Mouse (Mus musculus): ENCODE results near the gene Gm36864.

DNA sequence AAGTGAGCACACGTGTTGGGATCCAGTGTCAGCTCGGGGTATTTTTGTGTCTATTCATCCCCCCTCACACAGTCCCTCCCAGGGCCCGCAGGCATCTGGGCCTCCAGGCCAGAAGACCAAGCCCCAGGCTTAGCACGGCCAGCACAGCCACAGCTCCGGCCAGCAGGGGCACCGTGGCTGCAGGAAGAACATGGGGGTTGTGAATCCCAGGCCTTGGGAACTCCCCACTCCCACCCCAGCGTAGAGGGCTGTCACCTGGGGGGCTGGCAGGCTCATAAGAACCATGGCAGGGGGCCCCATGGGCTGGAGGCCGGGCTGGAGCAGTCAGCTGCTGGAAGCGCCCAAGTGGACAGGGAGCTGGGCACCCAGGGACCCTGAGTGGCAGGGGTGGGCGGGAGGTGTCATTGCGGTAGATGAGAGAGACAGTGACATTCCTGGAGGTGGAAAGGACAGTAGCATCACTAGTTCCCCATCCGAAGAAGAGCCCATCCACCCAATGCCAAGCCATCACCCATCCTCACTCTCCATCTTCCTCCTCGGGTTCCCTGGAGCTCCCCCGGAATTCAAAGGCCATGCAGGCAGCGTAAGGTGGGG, 17.1 kb downstream of the Gm36864 start:
- TF ChIP-seq POLR2A (IDR thresholded peaks at IDR 0.05; ENCODE audit: low read depth, low read length): no peak
- no peak for TF ChIP-seq CTCF (IDR thresholded peaks at IDR 0.05; ENCODE audit: extremely low read depth, insufficient read length, insufficient replicate concordance, low read depth, low read length)

All from small intestine, adult 2 months (tissue).